Mouse (Mus musculus): ENCODE measurements around the gene Kdelr2. TPM values are rescaled to one million over a fixed set of nuclear protein-coding genes. Genes with fewer than 3 reads are reported as not detected.
"Not testable (repeated sequence)": the region's sequence is repeated elsewhere in the genome, so short reads cannot be mapped to it uniquely, and the experiment has no call there.

Gene Kdelr2
- polyA plus RNA-seq, 1 experiment from 2014 or later = 169 TPM

DNA sequence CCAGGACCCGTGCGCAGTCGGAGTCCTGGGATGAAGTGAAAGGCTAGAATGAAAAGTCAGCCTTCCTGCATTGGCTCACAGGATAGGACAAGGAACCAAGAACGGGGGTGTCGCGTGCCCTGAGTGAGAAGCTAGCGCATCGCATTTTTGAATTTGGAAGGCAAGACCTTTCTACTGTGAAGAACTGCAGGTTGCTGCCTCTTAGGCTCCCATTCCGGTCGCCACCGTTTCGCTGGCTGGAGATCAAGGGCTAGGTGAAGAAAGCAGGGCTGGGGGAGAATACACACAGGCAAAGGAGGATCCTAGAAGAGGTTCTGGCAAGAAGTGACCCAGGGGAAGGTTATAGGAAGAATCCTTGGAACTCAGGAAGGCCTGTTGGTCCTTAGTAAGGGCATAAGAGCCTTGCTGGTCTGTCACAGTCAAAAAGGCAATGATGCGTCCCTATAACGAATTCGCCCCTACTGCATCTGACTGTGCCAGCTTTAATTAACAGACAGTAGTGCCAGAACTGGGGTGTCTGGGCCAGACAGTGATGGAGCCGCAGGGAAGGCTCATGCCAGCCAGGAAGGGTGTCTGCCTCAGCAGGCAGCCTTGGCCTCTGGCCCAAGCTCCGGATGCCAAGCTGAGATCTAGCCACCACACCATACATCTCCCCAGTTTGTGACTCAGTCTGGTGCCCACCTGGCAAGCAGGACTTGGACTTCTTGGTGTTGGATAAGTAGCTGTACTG, 33.1 kb upstream of the Kdelr2 start:
- 17% methylated on average over 17 of the region's 17 CpGs for WGBS
- Histone ChIP-seq H3K9ac (no peak overlapping the region), H3K27me3 (peaks cover 94% of the 10 kb centered on the region), H3K27ac (no peak overlapping the region), H3K4me2 (peak overlapping the region; percentile 52; the same call in 1 of the 2 replicates), H3K4me1 (peaks cover 18% of the 10 kb centered on the region), H3K36me3 (replicated peaks) (no peaks in the 10 kb centered on the region), H3K4me3 (replicated peaks) (peak overlapping the region; percentile 32), H3K9me3 (no peaks in the 10 kb centered on the region)
- ATAC-seq (ENCODE audit: low FRiP score) = no peak

DNA sequence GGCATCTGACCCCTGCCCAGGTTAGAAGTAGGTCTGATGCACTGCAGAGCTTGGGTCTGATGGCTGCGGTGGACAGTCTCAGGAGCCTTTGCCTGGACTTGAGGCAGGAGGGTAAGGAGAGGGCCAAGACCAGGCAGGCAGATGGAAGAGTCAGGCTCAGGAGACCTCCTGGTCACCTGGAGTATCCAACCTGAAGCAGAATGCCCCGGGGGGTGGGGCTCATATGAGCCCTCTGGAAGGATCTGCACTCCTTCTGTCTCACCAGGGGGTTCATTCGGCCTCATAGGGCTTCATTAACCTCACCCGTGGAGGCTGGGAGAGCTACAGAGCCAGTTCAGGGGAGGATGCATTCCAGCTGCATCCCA, 32.5 kb upstream of the Kdelr2 start:
- no peak overlapping the region for H3K4me3 ChIP-seq (replicated peaks)
- H3K36me3 ChIP-seq (replicated peaks) = no peaks in the 10 kb centered on the region
- no peak for ATAC-seq (ENCODE audit: low FRiP score)
- WGBS = 43% methylated on average over 4 of the region's 4 CpGs
- peaks cover 90% of the 10 kb centered on the region for H3K27me3 ChIP-seq
- H3K9me3 ChIP-seq = 0 out of 2 replicates have a peak, but pooled peaks cover 3% of the 10 kb centered on the region
- H3K9ac ChIP-seq = no peak overlapping the region
- H3K4me1 ChIP-seq = peaks cover 18% of the 10 kb centered on the region
- no peak overlapping the region for H3K27ac ChIP-seq
- no peak overlapping the region for H3K4me2 ChIP-seq

DNA sequence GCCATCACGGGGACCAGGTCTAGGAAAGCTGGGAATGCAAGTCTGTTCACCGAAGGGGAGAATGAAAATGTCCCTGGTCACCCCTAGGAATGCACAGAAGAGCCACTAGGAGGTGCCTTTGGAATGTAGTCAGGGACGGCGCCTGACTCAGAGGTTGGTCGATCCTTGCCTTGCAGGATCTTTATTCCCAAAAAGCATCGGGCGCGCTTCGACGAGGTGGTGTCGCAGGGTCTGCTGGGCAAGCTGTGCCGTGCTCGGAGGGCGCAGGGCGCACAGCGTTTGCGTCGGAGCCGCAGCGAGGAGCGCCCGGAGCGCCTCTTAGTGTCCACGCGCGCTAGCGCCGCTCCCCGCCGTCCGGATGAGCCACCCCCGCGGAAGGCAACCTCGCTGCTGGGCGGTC, 30.8 kb upstream of the Kdelr2 start:
- no peak overlapping the region for H3K9ac ChIP-seq
- 0 out of 2 replicates have a peak, but pooled peaks cover 5% of the 10 kb centered on the region for H3K9me3 ChIP-seq
- H3K36me3 ChIP-seq (replicated peaks) = no peaks in the 10 kb centered on the region
- peaks cover 80% of the 10 kb centered on the region for H3K27me3 ChIP-seq
- peak overlapping the region; percentile 32 for H3K4me3 ChIP-seq (replicated peaks)
- peaks cover 18% of the 10 kb centered on the region for H3K4me1 ChIP-seq
- no peak for ATAC-seq (ENCODE audit: low FRiP score)
- peak overlapping the region; percentile 48 for H3K4me2 ChIP-seq
- no peak overlapping the region for H3K27ac ChIP-seq
- 2% methylated on average over 35 of the region's 35 CpGs for WGBS

DNA sequence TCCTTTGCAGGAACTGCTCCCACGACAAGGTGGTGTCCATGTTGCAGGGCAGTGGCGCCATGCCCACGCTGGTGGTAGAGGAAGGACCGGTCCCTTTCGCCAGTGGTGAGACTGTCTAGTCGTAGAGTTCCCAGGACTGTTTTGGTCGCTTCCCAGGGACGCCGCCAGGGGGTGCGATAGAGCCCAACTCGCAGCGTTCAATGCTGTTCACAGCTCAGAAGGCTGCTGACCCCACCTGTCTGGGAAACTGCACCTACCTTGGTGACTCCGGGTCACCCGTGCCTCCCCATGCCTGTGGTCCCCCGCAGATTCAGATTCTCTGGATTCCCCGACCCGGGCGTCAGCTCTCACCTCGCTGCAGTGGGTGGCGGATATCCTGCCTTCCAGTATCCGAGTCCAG, 28.4 kb upstream of the Kdelr2 start:
- Histone ChIP-seq H3K4me3 (replicated peaks) (0 out of 2 replicates have a peak overlapping the region, but pooled peaks have one; percentile 11), H3K27ac (no peak overlapping the region), H3K27me3 (peaks cover 56% of the 10 kb centered on the region), H3K9me3 (0 out of 2 replicates have a peak, but pooled peaks cover 5% of the 10 kb centered on the region), H3K4me2 (peak overlapping the region; percentile 39), H3K9ac (no peak overlapping the region), H3K36me3 (replicated peaks) (no peaks in the 10 kb centered on the region), H3K4me1 (peaks cover 11% of the 10 kb centered on the region)
- 0 out of 2 replicates have a peak, but pooled peaks have one; percentile 36 for ATAC-seq (ENCODE audit: low FRiP score)
- WGBS = 8% methylated on average over 21 of the region's 21 CpGs

DNA sequence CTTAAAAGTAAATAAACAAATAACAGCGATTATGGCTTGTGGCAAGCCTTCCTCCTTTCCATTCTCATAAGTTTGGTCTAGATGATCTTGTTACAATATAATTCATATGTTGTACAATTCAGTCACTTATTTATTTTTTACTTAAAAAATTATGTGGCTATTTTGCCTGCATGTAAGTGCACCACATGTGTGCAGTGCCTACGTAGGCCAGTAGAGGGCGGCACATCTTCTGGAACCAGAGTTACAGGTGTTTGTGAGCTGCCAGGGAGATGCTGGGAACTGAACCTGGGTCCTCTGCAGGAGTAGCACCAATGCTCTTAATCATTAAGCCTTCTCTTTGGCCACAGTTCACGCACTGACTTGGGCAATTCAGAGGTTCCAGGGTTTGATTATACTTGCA, 27.5 kb upstream of the Kdelr2 start:
- 87% methylated on average over 4 of the region's 4 CpGs for WGBS
- 0 out of 2 replicates have a peak, but pooled peaks cover 5% of the 10 kb centered on the region for H3K9me3 ChIP-seq
- ATAC-seq (ENCODE audit: low FRiP score) = no peak
- H3K4me3 ChIP-seq (replicated peaks) = no peak overlapping the region
- peaks cover 9% of the 10 kb centered on the region for H3K4me1 ChIP-seq
- no peaks in the 10 kb centered on the region for H3K36me3 ChIP-seq (replicated peaks)
- H3K9ac ChIP-seq = no peak overlapping the region
- H3K4me2 ChIP-seq = no peak overlapping the region
- no peak overlapping the region for H3K27ac ChIP-seq
- peaks cover 46% of the 10 kb centered on the region for H3K27me3 ChIP-seq

DNA sequence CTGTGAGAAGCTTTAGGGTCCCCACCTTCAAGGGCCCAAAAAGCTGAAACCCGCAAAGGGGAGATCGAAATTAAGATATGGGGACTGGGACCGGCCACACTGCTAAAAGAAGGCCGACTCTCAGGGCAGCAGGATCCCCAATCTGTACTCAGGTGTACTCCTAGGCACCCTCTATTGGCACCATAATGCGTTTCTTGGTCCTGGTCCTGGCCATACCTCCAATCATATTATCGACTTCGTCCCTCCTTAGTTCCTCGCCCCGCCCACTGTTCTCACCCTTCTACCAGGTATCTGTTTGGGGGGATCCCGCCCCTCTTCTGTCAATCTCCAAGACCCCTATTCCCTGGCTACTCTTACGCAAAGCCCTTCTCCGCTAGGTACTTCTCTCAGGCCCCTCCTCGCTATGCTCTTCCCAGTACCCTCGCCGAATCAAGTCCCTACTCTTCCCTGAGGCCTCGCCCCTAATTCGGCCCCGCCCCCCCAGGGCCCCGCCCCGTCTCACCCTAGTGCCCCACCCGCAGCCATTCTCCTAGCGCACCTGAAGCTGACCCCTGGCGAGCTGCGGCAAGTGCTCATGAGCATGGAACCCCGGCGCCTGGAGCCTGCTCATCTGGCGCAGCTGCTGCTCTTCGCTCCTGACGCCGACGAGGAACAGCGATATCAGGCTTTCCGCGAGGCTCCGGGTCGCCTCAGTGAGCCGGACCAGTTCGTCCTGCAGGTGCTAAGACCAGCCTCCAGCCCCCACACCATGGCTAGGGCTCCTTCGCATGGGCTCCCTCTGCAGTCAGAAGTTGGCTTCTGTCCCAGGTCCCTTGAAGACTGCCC, 16.6 kb upstream of the Kdelr2 start:
- no peaks in the 10 kb centered on the region for H3K36me3 ChIP-seq (replicated peaks)
- ATAC-seq (ENCODE audit: low FRiP score) = no peak
- peak overlapping the region; percentile 34; the same call in 1 of the 2 replicates for H3K9ac ChIP-seq

DNA sequence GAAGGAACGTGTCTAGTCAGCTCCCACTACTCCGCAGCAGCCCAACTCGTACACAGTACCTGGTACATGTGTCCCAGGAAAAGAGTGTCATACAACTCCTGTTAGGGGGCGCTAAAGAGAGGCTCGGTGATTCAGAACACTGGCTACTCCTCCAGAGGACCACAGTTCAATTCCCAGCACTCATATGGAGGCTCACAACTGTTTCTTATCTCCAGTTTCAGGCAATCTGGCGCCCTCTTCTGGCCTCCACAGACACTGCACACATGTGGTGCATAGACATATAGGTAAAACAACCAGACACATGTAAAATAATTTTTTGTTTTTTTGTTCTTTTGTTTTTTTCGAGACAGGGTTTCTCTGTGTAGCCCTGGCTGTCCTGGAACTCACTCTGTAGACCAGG, 9.5 kb upstream of the Kdelr2 start:
- Histone ChIP-seq H3K36me3 (replicated peaks) (no peaks in the 10 kb centered on the region; the same call in 1 of the 2 replicates), H3K27me3 (peaks cover under 1% of the 10 kb centered on the region; the same call in 1 of the 2 replicates), H3K4me3 (replicated peaks) (no peak overlapping the region), H3K4me2 (no peak overlapping the region), H3K9me3 (no peaks in the 10 kb centered on the region), H3K4me1 (no peaks in the 10 kb centered on the region), H3K27ac (no peak overlapping the region), H3K9ac (no peak overlapping the region)
- ATAC-seq (ENCODE audit: low FRiP score) = no peak
- 80% methylated on average over 7 of the region's 7 CpGs for WGBS

More for the DNA sequence above, 16.6 kb upstream of the Kdelr2 start:
- WGBS = 6% methylated on average over 39 of the region's 39 CpGs
- H3K27ac ChIP-seq = no peak overlapping the region
- peak overlapping the region; percentile 64 for H3K4me2 ChIP-seq
- peaks cover 8% of the 10 kb centered on the region for H3K4me1 ChIP-seq
- H3K4me3 ChIP-seq (replicated peaks) = peak overlapping the region; percentile 34
- peaks cover 52% of the 10 kb centered on the region for H3K27me3 ChIP-seq
- H3K9me3 ChIP-seq = no peaks in the 10 kb centered on the region

DNA sequence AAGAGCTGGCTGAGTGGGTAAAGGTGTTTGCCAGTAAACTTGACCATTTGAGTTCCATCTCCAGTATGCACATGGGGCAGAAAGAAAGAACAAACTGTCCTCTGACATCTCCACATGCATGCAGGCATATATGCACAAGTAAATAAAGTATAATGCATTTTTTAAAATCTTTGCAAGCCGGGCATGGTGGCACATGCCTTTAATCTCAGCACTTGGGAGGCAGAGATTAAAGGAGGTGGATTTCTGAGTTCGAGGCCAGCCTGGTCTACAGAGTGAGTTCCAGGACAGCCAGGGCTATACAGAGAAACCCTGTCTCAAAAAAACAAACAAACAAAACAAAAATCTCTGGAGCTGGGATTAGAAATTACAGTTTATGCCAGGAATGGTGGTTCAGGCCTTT, 8.7 kb upstream of the Kdelr2 start:
- WGBS = 92% methylated on average over 2 of the region's 2 CpGs
- not testable (repeated sequence) for H3K27ac ChIP-seq; H3K27me3 ChIP-seq; ATAC-seq (ENCODE audit: low FRiP score); H3K9me3 ChIP-seq; H3K4me2 ChIP-seq; H3K4me1 ChIP-seq; H3K4me3 ChIP-seq (replicated peaks); H3K9ac ChIP-seq; H3K36me3 ChIP-seq (replicated peaks)

DNA sequence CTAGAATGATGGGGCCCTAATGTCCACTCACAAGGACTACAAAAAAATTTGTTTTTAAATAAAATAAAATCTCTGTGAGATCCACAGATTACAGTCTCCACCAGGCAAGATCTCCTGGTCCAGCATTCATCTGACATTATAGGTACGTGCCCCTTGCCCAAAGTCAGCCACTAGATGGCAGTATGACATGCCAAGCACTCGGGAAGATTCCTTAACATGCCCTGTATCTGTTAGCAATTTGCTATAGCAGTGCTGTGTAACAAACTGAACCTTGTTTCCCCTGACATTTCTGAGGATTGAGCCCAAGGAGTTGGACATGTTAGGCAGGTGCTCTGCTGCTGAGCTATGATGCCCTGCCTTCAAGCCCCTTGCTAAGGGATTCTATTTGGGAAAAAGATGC, 8.0 kb upstream of the Kdelr2 start:
- H3K4me1 ChIP-seq = no peaks in the 10 kb centered on the region
- H3K27me3 ChIP-seq = no peaks in the 10 kb centered on the region
- no peaks in the 10 kb centered on the region for H3K9me3 ChIP-seq
- no peak overlapping the region for H3K4me3 ChIP-seq (replicated peaks)
- H3K27ac ChIP-seq = no peak overlapping the region
- WGBS = 39% methylated on average over 2 of the region's 2 CpGs
- no peaks in the 10 kb centered on the region; the same call in 1 of the 2 replicates for H3K36me3 ChIP-seq (replicated peaks)
- ATAC-seq (ENCODE audit: low FRiP score) = no peak
- no peak overlapping the region for H3K4me2 ChIP-seq
- no peak overlapping the region for H3K9ac ChIP-seq

DNA sequence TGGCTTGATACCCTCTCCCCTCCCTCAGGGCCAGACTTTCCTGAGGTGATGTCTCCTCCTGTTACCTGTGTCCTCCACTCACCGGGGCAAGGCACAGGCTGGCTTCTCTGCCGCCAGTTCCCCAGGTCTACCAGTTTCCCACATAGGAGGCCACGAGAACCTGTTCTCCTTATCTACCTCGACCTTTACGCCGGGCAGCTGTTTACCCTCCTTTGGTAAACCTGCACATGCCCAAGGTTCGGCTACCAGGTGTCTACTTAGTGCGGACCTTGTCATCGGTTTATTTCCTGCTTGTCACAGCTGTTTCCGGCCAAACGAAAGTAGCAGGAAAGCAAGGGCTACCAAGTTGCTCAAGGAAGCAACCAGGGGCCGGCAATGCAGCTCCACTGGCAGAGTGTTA, 3.1 kb upstream of the Kdelr2 start:
- no peak for ATAC-seq (ENCODE audit: low FRiP score)
- H3K27me3 ChIP-seq = no peaks in the 10 kb centered on the region
- H3K27ac ChIP-seq = no peak overlapping the region
- H3K36me3 ChIP-seq (replicated peaks) = no peaks in the 10 kb centered on the region; the same call in 1 of the 2 replicates
- H3K4me3 ChIP-seq (replicated peaks) = no peak overlapping the region
- WGBS = 93% methylated on average over 12 of the region's 12 CpGs
- no peak overlapping the region for H3K9ac ChIP-seq
- no peak overlapping the region for H3K4me2 ChIP-seq
- peaks cover 19% of the 10 kb centered on the region for H3K4me1 ChIP-seq
- H3K9me3 ChIP-seq = no peaks in the 10 kb centered on the region

DNA sequence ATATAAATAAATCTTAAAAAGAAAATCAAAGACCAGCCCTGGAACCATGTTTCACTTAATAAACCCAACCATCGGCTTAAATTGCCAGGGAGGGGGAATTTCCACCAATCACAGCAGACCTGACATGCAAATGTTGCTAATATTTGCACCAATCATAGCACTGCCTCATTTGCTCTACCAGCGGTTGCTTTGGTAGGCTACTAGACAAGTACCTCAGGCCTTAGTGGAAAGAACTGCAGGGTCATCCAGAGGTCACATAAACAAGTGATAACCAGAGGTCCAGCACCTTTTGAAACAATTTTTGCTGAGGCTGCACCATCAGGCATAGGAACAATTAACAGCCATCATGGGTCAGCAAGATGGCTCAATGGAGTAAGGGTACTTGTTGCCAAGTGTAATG, 2.1 kb upstream of the Kdelr2 start:
- Histone ChIP-seq H3K9me3 (no peaks in the 10 kb centered on the region), H3K27me3 (no peaks in the 10 kb centered on the region), H3K36me3 (replicated peaks) (peaks cover 7% of the 10 kb centered on the region; the same call in 1 of the 2 replicates), H3K27ac (no peak overlapping the region), H3K4me1 (peaks cover 23% of the 10 kb centered on the region), H3K4me2 (no peak overlapping the region), H3K9ac (no peak overlapping the region), H3K4me3 (replicated peaks) (no peak overlapping the region)
- ATAC-seq (ENCODE audit: low FRiP score) = no peak
- 84% methylated on average over 2 of the region's 2 CpGs for WGBS

DNA sequence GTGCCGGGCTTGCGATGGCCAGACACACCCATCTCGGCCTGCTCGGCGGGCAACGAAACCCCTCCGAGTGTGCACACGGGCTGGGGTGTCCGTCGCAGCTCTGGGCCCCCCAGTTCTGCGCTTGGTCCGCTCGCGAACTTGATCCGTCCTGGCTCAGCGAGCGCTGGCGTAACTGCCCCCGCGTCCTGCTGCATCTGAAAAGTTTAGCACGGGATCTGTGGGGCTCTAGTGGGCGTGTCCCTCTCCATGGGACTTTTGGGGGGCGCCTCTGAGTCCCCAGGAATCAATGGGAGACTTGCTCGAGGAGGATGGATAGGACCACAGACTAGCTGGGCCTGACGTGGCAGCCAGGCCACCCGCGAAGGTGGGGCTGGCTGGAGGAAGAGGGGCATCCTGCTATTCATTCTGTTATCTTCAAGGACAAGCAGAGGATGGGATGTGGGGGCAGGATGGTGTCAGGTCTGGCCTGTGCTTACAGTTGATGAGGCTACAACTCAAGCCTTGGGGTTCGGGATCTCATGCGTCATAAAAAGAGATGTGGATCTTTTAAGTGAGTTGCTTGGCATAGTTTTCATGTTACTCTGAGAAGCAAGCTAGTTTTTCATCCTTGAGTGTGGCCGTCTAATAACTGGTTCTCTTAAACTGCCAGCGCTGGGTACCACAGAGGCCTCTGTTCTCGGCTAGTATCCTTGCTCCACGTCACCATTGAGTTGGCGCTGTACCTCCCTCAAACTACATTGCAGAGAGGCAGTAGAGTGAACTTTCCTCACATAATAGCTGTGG, 701 bp downstream of the Kdelr2 start:
- H3K4me1 ChIP-seq = peaks cover 23% of the 10 kb centered on the region
- peak overlapping the region; percentile 61 for H3K27ac ChIP-seq
- peak overlapping the region; percentile 79 for H3K9ac ChIP-seq
- H3K4me3 ChIP-seq (replicated peaks) = peak overlapping the region; percentile 84
- ATAC-seq (ENCODE audit: low FRiP score) = no peak
- no peaks in the 10 kb centered on the region for H3K27me3 ChIP-seq
- H3K9me3 ChIP-seq = no peaks in the 10 kb centered on the region
- H3K36me3 ChIP-seq (replicated peaks) = peaks cover 22% of the 10 kb centered on the region
- peak overlapping the region; percentile 91 for H3K4me2 ChIP-seq
- 6% methylated on average over 34 of the region's 34 CpGs for WGBS
